Mouse (Mus musculus): ENCODE data around the gene Ugt1a6a. TPM values are rescaled to one million over a fixed set of nuclear protein-coding genes. Genes with fewer than 3 reads are reported as not detected.

Gene Ugt1a6a
- polyA plus RNA-seq, 1 experiment from 2014 or later, result 1.1 TPM

- WGBS, result 81% methylated on average over 7 of the region's 7 CpGs
- Histone ChIP-seq H3K27me3 (no peaks in the 10 kb centered on the region), H3K36me3 (ENCODE audit: poor library complexity, severe bottlenecking) (no peaks in the 10 kb centered on the region), H3K9ac (no peak overlapping the region), H3K9me3 (replicated peaks) (peaks cover 97% of the 10 kb centered on the region), H3K4me2 (no peak overlapping the region), H3K4me3 (no peak overlapping the region), H3K4me1 (no peaks in the 10 kb centered on the region), H3K27ac (no peak overlapping the region)
- no peak for ATAC-seq
These were observed 115.0 kb downstream of the Ugt1a6a start for GRCm38 (mm10) chr1:88249596-88249995.

- H3K27ac ChIP-seq, result no peak overlapping the region
- 80% methylated on average over 5 of the region's 5 CpGs for WGBS
These were observed 115.4 kb downstream of the Ugt1a6a start for GRCm38 (mm10) chr1:88250023-88250422.

DNA sequence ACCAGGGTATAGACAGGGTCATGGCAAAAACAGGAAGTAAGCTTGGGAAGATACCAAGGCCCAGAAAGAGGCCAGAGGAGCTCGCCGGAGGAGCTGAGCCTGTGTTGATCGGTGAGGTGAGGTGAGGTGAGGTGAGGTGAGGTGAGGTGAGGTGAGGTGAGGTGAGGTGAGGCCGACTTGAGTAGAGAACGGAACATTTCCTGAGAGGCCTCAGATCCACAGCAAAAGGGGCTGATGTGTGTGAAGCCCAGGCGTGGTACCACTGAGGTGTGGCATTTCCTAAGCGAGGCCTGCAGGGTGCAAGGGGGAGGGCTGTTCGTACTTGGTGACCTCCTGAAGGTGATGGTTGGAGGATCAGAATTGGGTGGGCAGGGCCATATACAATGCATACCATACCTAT, 118.5 kb downstream of the Ugt1a6a start:
- Histone ChIP-seq H3K27me3 (no peaks in the 10 kb centered on the region), H3K9me3 (replicated peaks) (peaks cover 97% of the 10 kb centered on the region), H3K4me2 (no peak overlapping the region), H3K9ac (no peak overlapping the region), H3K4me3 (no peak overlapping the region), H3K27ac (no peak overlapping the region), H3K36me3 (ENCODE audit: poor library complexity, severe bottlenecking) (no peaks in the 10 kb centered on the region), H3K4me1 (no peaks in the 10 kb centered on the region)
- ATAC-seq, result no peak
- 76% methylated on average over 8 of the region's 8 CpGs for WGBS

More at GRCm38 (mm10) chr1:88250023-88250422, 115.4 kb downstream of the Ugt1a6a start:
- H3K4me2 ChIP-seq, result no peak overlapping the region
- H3K9me3 ChIP-seq (replicated peaks), result peaks cover 97% of the 10 kb centered on the region
- H3K4me1 ChIP-seq, result no peaks in the 10 kb centered on the region
- H3K9ac ChIP-seq, result no peak overlapping the region
- no peaks in the 10 kb centered on the region for H3K36me3 ChIP-seq (ENCODE audit: poor library complexity, severe bottlenecking)
- ATAC-seq, result no peak
- no peaks in the 10 kb centered on the region for H3K27me3 ChIP-seq
- no peak overlapping the region for H3K4me3 ChIP-seq

DNA sequence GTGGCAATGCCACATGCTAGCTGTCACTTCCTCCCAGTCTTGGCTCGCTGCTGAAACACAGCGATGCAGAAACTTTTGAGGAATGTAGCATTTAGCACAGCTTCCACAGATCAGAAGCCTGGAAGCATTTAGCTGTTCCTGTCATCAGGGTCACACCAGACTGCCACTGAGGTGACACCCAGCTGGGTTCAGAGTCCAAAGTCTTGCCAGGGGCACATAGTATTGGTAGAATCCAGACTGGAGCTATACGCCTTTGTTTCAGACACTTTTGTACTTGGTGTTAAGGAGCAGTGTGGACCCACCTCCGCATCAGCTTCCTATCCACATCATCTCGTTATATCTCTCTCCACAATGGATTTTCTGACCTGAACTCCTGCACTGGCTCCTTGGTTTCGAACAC, 118.9 kb downstream of the Ugt1a6a start:
- Histone ChIP-seq H3K4me3 (no peak overlapping the region), H3K27ac (no peak overlapping the region), H3K9ac (no peak overlapping the region), H3K4me1 (no peaks in the 10 kb centered on the region), H3K4me2 (no peak overlapping the region), H3K9me3 (replicated peaks) (peaks cover 97% of the 10 kb centered on the region), H3K36me3 (ENCODE audit: poor library complexity, severe bottlenecking) (no peaks in the 10 kb centered on the region), H3K27me3 (no peaks in the 10 kb centered on the region)
- WGBS, result 69% methylated on average over 6 of the region's 6 CpGs
- no peak for ATAC-seq

- Histone ChIP-seq H3K4me3 (no peak overlapping the region), H3K27me3 (no peaks in the 10 kb centered on the region), H3K36me3 (ENCODE audit: poor library complexity, severe bottlenecking) (peaks cover 9% of the 10 kb centered on the region), H3K4me2 (no peak overlapping the region), H3K4me1 (no peaks in the 10 kb centered on the region), H3K9ac (no peak overlapping the region), H3K27ac (no peak overlapping the region), H3K9me3 (replicated peaks) (peaks cover 87% of the 10 kb centered on the region)
- no peak for ATAC-seq
- 88% methylated on average over 12 of the region's 12 CpGs for WGBS
These were observed 120.3 kb downstream of the Ugt1a6a start for GRCm38 (mm10) chr1:88254793-88255465.

GRCm38 (mm10) chr1:88255466-88255857, 120.9 kb downstream of the Ugt1a6a start:
- no peak for ATAC-seq
- peaks cover 82% of the 10 kb centered on the region for H3K9me3 ChIP-seq (replicated peaks)

GRCm38 (mm10) chr1:88255989-88256754, 121.6 kb downstream of the Ugt1a6a start:
- 77% methylated on average over 13 of the region's 13 CpGs for WGBS

More at GRCm38 (mm10) chr1:88255466-88255857, 120.9 kb downstream of the Ugt1a6a start:
- H3K4me1 ChIP-seq, result no peaks in the 10 kb centered on the region
- no peaks in the 10 kb centered on the region for H3K27me3 ChIP-seq
- WGBS, result 63% methylated on average over 2 of the region's 2 CpGs
- no peak overlapping the region for H3K4me2 ChIP-seq
- no peak overlapping the region for H3K4me3 ChIP-seq
- no peak overlapping the region for H3K27ac ChIP-seq
- H3K36me3 ChIP-seq (ENCODE audit: poor library complexity, severe bottlenecking), result peaks cover 14% of the 10 kb centered on the region
- H3K9ac ChIP-seq, result no peak overlapping the region

DNA sequence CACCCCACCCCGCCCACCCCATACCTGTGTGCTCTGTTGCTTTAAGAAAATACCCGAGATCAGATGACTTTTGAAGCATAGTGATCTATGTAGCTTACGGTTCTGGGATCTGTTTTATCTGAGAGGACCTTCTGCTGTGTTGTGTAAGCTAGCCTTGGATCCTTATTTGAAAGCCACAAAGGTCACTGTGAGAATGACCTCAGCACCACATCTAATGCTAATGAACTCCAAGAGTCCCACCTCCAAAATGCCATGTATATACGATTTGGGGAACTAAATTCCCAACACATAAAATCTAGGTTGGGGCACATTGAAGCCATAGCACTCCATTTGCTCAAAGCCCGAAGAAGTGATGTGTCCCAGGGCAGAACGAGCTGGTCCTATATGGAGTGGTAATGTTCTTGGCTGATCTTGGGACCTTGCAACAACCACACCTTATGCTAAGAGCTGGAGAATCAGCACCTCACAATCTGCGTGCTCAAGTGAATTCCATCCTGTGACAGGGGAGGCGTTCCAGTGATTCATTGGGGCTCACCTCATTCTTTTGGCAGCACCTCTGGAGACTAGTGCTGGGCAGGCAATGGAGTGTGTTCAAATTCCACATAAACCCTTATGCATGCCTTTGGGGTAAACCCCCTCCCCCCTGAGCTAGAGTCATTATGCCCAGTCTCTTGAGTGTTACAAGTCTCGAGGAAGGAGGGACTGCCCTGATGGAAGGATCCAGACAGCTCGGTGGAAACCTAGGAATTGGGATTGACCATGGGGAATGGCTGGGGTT, 122.5 kb downstream of the Ugt1a6a start:
- H3K36me3 ChIP-seq (ENCODE audit: poor library complexity, severe bottlenecking), result peaks cover 31% of the 10 kb centered on the region
- H3K27ac ChIP-seq, result no peak overlapping the region
- no peak overlapping the region for H3K4me3 ChIP-seq
- H3K4me2 ChIP-seq, result no peak overlapping the region
- ATAC-seq, result no peak
- H3K4me1 ChIP-seq, result no peaks in the 10 kb centered on the region
- 82% methylated on average over 10 of the region's 10 CpGs for WGBS
- no peak overlapping the region for H3K9ac ChIP-seq
- H3K9me3 ChIP-seq (replicated peaks), result peaks cover 69% of the 10 kb centered on the region
- H3K27me3 ChIP-seq, result no peaks in the 10 kb centered on the region

More at GRCm38 (mm10) chr1:88255989-88256754, 121.6 kb downstream of the Ugt1a6a start:
- Histone ChIP-seq H3K27ac (no peak overlapping the region), H3K27me3 (no peaks in the 10 kb centered on the region), H3K9me3 (replicated peaks) (peaks cover 75% of the 10 kb centered on the region), H3K4me3 (no peak overlapping the region), H3K4me1 (no peaks in the 10 kb centered on the region), H3K9ac (no peak overlapping the region), H3K4me2 (no peak overlapping the region), H3K36me3 (ENCODE audit: poor library complexity, severe bottlenecking) (peaks cover 22% of the 10 kb centered on the region)
- ATAC-seq, result no peak

DNA sequence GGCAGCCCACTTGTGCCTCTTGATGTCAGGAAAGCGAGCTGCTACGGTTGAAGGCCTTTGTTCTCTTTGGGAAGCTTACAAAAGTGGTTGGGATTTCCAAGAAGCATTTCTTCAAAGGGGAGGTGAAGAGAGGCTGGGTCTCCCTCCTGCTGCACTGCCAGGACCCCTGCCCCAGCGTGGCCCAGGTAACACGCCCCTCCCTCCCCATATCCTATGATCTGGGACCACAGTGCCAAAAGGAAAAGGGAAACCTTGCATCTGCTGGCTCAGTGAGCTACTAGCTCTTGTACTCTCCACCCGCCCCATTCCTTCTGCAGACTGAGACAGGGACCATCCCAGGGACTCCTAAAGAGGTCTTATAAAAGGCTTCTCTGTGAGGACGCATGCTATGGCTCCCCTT, 123.1 kb downstream of the Ugt1a6a start:
- ATAC-seq, result no peak
- H3K36me3 ChIP-seq (ENCODE audit: poor library complexity, severe bottlenecking), result peaks cover 37% of the 10 kb centered on the region
- no peak overlapping the region for H3K9ac ChIP-seq
- H3K4me1 ChIP-seq, result no peaks in the 10 kb centered on the region
- H3K27ac ChIP-seq, result no peak overlapping the region
- WGBS, result 81% methylated on average over 6 of the region's 6 CpGs
- H3K4me3 ChIP-seq, result no peak overlapping the region
- H3K9me3 ChIP-seq (replicated peaks), result peaks cover 63% of the 10 kb centered on the region
- no peak overlapping the region for H3K4me2 ChIP-seq
- H3K27me3 ChIP-seq, result no peaks in the 10 kb centered on the region

- H3K27ac ChIP-seq, result no peak overlapping the region
- no peak for ATAC-seq
- H3K4me1 ChIP-seq, result no peaks in the 10 kb centered on the region
- H3K27me3 ChIP-seq, result no peaks in the 10 kb centered on the region
- H3K4me2 ChIP-seq, result no peak overlapping the region
- H3K9ac ChIP-seq, result no peak overlapping the region
- WGBS, result 75% methylated on average over 6 of the region's 6 CpGs
- peaks cover 43% of the 10 kb centered on the region for H3K36me3 ChIP-seq (ENCODE audit: poor library complexity, severe bottlenecking)
- H3K4me3 ChIP-seq, result no peak overlapping the region
- H3K9me3 ChIP-seq (replicated peaks), result peaks cover 56% of the 10 kb centered on the region
These were observed 123.8 kb downstream of the Ugt1a6a start for GRCm38 (mm10) chr1:88258361-88258760.

- Histone ChIP-seq H3K36me3 (ENCODE audit: poor library complexity, severe bottlenecking) (peaks cover 50% of the 10 kb centered on the region), H3K4me2 (no peak overlapping the region), H3K27me3 (no peaks in the 10 kb centered on the region), H3K27ac (no peak overlapping the region), H3K4me3 (no peak overlapping the region), H3K9ac (no peak overlapping the region), H3K4me1 (no peaks in the 10 kb centered on the region), H3K9me3 (replicated peaks) (peaks cover 49% of the 10 kb centered on the region)
- ATAC-seq, result 0 out of 2 replicates have a peak, but pooled peaks have one; percentile 0
- 81% methylated on average over 8 of the region's 8 CpGs for WGBS
These were observed 124.5 kb downstream of the Ugt1a6a start for GRCm38 (mm10) chr1:88258881-88259642.
